Mouse (Mus musculus): ENCODE data around the gene Tdg.
A peak's percentile ranks its signal among the peaks of the same experiment; 100 is the strongest.
"Not testable (repeated sequence)": the region's sequence is repeated elsewhere in the genome, so short reads cannot be mapped to it uniquely, and the experiment has no call there.

The Tdg gene

DNA sequence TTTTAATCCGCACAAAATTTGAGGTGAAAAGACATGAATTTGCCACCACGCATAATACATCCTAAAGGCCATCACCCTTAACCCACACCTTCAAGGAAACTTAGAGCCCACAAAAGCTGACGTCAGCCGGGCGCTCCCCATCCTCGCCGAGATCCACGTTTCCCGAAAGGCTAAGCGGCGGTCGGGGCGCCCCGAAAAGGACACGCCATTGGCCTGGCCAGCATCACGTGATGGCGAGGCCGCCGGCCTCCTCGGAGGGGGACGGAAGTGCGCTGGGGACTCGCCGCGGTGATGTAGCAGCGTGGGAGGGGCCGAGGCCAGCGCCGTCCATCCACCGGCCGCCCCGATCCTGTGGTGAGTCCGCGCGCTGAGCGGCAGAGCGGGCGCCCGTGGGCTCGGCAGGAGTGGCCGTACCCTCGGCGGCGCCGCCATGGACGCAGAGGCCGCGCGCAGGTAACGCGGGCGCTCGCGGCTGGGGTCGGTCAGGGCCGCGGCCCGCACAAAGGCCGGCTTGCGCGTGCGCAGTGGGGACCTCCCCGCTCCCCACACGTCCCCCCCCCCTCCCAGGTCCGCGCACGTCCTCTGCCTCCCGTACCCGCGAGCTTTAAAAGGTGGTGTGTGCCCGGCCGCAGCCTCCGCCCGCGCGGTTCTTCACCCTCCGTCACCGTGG, at the start of gene Tdg:
Gene Tdg, plus strand, starts transcription at position 243 of the 670 bp plus-strand sequence.
- DNase-seq, result peak; percentile 90

DNA sequence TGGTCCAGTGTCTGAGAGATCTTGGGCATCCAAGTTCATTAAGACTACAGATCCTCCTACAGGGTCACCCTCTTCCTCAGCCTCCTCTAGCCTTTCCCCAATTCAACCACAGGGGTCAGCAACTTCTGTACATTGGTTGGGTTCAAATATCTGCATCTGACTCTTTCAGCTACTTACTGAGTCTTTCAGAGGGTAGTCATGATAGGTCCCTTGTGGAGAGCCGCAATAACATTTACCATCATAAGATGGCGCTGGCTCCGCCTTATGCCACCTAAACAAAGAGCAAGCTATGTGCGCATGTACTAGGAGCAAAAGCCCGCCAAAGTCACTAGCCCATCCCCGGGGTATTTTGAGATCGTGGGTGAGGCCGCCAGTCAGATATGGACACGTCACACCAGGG, 40.0 kb upstream of the Tdg start:
- not testable (repeated sequence) for DNase-seq

DNA sequence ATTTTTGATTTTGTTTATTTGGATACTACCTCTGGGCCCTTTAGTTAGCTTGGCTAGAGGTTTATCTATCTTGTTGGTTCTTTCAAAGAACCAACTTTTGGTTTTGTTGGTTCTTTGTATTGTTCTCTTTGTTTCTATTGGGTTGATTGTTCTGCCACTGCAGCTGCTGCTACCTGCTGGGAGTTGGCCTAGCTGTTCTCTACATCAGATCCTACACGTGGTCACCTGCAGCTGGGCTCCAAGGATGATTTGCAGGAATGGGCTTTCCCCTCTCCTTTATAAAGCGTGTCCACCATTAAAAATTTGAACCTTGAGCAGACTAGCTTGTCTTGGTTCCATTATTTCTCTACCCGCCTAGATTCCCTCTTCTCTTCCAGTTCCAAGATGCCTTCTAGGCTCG, 35.2 kb upstream of the Tdg start:
- not testable (repeated sequence) for DNase-seq

DNA sequence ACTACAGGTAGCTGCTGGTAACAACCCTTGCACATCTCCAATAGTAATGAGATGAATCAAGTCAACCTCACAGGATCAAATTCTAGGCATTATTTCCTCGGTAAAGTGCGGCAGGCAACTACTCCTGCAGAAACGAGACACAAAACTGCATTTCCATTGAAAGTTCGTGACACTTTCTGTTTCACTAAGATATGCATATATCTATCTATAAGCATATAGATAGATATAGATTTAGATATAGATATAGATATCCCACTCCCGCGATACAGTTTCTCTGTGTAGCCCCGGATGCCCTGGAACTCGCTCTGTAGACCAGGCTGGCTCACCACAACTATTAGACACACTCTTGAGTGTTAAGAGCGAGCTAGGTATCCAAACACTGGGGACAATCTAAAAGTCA, 7.4 kb upstream of the Tdg start:
- DNase-seq, result no peak

DNA sequence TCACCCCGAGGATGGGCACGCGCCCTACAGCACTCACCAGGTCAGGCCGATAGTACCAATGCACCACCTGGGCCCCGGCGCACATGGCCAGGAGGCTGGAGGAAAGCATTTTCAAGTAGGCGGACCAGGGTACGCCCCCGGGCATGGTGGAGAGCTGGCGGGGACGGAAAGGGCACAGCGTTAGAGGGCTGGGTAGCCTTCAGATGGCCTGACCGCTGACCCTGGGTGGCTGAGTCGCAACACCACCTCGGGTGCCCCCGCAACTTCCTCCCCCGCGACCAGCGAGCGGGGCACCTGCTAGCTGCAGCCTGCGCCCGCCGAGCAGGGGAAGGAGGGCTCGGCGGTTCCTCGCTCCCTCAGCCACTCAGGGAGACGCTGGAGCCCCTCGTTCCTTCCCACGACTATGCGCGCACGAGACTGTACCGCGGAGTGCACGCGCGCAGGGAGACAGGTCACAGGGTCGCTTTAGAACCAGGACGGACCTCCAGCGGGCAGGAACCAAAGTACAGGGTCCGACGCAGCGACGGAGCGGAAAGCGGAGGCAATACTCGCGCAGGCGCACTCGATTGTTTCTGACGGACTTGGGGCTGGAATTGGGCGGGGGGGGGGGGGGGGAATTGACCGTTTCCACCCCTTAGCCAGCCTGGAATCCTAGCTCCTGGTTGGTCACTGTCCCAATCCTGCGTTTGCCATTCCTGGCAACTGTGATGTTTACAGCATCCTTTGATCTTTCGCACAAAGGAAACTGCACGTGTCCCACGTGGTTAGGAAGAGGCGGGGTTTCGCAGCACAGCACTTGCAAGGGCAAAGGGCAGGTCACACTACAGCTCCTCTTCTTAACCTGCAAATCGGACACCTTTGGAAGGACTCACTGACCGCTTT, 6.7 kb upstream of the Tdg start, which contains the start of gene 1190007I07Rik:
Gene 1190007I07Rik, minus strand, starts transcription at position 558 of the 882 bp plus-strand sequence.
- DNase-seq, result peak; percentile 93

DNA sequence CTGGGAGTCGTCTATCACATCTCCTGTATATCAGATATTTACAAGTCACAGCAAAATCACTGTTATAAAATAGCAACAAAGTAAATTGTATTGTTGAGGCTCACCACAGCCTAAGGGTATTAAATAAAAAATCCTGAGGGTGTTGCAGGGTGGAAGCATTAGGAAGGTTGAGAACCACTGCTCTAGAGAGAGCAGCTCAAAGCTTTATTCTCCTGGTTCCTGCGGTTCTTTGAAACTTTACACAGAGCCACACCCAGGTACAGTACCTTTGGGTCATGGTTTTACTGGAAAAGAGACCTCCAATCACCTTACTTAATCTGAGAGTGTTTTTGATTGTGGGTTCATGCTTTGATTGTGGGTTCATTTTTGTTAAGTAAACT, 6.1 kb upstream of the Tdg start:
- DNase-seq, result not testable (repeated sequence)

DNA sequence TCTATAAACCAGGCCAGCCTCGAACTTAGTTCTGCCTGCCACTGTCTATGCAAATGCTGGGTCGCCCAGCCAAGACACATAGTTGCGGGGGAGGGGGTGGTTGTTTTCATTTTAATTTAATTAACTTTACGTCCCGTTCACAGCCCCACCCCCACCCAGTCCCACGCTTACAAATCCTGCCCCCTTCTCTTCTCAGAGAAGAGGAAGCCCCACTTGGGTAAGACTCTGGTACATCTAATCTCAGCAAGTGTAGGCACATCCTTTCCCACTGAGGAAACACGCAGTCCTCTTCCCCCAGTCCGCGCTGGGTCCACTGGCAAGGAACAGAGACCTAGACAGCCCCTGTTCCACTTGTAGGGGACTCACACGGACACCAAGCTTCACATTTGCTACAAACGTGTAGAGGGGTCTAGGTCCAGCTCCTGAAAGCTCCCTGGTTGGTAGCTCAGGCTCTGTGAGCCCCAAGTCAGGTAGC, 480 bp upstream of the Tdg start:
- no peak for DNase-seq

DNA sequence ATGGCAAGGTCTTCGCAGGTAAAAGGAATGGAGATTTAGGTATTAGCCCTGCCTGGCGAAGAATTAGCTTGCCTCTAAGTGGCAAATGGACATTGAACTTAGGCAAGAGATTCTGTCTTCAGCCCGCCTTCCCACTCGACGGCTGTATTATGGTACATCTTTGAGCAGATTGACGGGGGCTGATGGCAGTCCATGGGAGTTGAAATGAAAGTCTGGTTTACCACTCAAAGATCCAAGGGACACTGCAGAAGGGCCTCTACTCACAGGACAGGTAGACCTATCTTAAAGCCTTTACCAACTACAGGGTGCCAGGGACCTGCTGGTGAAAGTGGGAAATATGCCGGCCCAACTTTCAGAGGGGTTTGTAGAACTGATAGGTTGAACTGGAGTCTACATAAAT, 869 bp downstream of the Tdg start:
- DNase-seq, result no peak

DNA sequence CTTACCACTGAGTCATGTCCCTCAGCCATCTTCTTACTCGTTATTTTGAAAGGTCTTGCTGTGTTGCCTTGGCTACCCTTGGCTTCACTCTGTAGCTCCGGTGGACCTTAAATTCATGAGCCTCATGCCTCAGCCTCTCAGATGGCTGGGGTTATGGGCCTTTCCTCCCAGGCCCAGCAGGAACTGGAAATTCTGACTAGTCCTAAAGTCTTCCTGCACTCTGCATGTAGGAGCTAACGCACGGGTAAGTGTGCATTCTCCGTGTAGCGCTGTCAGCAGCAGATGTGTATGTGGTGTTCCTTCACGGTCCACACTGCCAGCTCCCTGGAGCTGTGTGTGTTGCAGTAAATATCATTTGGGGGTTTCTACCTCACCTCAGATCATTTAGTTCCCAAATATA, 1.5 kb downstream of the Tdg start:
- DNase-seq, result no peak

DNA sequence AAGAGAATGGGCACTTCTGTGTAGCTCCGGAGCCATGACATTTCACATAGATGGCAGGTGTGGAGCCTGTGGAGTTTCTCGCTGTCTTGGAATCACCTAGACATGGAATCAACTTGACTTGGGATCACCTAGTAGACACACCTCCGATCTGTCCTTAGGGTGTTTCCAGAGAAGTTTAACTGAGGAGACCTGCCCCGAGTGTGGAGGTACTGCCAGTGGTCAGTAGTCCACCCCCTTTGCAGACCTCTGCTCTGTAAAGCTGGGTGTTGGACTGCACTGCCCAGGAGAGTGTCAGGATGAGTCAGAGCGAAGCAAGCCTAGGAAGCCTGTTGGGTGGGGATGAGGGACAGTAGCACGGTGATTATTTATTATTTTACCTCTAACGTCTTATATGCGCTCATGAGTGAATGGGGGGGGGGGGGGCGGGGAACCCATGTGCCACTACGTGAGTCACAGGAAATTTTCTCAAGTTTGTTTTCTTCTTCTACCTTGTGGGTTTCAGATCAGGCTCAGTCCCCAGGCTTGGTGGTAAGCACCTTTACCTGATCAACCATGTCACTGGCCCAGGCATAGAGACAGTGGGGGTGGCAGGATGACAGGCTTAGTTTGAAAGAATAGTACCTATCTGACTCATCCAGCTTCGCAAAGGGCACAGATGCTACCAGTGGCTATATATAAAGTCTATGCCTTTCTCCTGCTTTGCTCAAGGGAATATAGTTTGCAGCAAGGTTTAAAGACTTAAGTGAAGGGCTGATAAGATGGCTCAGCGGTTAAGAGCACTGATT, 3.1 kb downstream of the Tdg start:
- DNase-seq, result no peak

DNA sequence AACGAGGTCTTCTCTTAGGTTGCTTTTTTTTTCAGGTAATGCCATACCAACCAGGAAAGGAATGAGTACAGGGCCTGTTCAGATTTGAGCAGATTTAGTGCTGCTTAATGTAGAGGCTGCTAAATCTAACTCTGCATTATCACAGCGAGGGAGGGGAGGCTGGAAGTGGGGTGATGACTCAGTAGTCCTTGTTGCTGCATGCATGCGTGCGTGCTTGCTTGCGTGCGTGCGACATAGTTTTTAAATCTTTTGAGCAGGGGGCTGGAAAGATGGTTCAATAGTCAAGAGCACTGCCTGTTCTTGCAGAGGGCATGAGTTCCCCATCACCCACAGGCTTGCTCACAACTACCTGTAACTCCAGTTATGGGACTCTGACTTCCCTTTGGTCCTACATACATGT, 4.7 kb downstream of the Tdg start:
- DNase-seq, result no peak

DNA sequence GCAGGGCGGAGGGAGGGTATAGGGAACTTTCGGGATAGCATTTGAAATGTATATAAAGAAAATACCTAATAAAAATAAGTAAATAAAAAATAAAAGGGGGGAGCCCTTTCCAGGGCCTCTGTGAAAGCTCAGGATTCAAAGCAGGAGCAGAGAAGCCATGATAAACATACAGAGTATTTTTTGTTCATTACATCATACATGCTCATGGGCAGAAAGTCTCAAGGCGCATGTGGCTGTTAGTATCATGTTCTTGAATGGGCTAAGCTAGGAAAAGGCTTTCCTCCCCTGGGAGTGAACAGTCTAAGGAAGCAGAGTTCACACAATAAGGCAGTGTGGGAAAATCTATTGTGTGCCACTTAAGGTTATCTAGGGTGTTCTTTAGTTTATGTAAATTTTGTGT, 6.7 kb downstream of the Tdg start:
- DNase-seq, result no peak

DNA sequence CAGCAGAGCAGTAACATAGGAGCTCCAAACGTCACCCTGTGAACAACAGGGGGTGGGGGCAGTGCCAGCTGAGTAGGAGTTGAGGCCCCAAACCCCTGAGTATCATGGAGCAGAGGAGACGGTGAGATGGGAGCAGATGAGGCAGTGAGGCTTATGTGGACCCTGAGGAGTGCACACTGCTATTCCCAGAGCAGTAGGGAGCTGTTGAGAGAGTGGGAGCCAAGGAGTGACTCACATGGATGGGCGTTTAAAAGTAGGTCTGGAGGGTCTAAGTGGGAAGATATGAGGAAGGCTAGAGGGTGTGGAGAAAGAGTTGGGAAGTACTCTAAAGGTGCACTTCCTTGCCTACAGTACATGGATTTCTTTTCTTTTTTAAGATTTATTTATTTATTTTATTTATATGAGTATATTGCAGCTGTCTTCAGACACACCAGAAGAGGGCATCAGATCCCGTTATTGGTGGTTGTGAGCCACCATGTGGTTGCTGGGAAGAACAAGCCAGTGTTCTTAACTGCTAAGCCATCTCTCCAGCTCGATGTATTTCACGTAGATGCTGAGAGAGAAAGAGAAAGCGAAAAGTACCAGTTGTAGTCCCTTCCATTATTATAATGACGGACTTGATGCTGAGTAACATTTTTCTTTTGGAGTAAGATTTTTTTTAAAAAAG, 9.5 kb downstream of the Tdg start:
- no peak for DNase-seq

DNA sequence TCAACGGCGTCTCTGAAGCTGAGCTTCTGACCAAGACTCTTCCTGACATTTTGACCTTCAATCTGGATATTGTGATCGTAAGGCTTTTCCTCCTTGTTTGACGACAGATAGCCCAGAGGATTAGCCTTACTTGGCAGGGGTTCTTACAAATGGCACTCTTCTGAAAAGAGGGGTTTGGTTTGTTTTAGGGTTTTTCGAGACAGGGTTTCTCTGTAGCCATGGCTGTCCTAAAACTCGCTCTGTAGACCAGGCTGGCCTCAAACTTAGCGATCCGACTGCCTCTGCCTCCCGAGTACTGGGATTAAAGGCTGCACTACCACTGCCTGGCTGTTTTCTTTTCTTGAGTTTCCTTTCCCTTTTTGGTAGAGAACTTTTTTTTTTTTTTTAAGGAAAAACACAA, 11.9 kb downstream of the Tdg start:
- no peak for DNase-seq

DNA sequence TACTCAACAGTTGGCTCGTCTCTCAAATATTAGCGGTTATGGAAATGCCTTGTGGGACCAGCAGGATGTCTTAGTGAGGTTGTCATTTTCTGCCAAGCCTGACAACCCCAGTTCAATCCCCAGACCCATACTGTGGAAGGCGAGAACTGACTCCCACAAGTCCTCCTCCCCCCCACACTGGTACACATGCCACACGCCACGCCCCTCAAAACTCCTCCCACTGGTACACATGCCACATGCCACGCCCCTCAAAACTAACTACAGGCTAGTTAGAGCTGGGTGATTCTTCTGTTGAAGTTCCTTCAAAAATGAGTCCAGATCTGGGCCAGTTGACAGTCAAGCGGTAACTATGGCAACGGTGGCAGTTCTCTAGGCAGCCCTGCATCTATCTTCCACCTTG, 16.5 kb downstream of the Tdg start:
- DNase-seq, result no peak

DNA sequence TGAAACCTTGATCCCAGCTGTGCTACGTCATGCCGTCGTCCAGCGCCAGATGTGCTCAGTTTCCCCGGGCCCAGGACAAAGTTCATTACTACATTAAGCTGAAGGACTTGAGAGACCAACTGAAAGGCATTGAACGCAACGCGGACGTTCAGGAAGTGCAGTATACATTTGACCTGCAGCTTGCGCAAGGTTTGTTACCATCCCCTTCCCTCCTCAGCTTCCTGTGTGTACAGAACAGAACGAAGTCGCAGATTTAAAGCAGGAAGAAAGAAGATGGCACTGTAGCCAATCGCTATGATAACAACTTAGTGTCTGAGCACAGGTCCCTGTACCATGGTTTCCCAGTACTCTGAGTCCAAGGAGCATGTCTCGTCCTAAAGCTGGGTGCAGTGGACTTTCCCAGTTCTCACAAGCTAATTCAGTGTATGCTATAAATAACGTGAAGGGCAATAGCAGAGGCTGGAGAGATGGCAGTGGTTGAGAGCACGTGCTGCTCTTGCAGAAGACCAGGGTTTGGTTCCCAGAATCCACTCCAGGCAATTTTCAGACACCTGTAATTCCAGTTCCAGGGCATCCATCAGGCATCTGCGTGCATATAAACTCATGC, 17.7 kb downstream of the Tdg start:
- DNase-seq, result no peak

DNA sequence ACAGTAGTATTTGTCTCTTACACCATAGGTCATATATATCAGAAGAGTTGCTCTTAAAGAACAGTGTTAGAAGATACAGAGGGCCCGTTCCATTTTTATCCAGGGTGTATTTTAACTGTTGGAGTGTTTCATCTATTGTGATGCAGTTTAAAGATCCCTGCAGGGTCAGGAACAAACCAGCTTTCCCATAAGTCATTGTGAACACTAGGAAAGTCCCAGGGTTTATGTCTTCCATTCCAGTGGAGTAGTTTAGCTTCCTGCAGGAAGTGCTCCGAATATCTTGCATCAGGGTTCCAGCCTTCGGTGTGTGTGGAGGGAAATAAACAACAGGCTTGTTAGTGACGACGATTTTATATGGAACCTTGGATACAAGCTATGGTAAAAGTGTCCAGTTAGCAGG, 21.6 kb downstream of the Tdg start:
- no peak for DNase-seq

DNA sequence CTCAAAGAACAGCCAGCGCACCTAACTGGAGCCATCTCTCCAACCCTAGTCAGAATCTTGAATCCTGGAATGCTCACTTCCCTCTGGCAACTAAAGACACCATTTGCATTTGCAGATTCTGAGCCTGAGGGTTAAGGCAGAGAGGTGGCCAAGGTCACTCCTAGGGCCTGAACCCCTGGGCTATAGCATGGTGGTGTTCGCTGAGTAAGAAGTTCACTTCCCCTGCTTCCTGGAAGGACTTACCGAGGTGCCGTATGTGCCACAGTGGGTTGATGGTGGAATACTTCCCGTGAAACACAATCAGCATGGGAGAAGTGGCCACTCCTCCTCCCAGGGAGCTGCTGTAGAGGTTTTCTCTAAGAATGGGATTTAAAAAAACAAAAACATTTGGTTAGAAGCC, 23.0 kb downstream of the Tdg start:
- no peak for DNase-seq

DNA sequence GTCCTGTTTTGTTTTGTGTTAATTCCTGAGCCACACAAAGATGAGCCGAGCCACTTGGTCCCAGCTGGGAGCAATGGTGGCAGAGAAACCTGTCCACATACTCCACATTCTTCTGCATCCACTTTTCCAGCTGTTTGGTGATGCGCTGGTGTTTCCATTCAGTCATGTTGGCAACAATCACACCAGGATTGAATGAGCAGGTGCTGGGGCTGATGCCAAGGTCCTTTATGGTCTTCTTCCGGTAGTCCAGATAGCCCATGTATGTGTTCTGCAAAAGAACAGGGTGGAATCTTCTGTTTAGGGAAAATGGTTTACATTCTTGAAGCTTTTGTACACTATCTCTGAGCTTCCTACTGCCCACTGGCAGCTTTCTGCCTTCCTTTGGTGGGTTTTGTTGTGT, 25.0 kb downstream of the Tdg start:
- no peak for DNase-seq

DNA sequence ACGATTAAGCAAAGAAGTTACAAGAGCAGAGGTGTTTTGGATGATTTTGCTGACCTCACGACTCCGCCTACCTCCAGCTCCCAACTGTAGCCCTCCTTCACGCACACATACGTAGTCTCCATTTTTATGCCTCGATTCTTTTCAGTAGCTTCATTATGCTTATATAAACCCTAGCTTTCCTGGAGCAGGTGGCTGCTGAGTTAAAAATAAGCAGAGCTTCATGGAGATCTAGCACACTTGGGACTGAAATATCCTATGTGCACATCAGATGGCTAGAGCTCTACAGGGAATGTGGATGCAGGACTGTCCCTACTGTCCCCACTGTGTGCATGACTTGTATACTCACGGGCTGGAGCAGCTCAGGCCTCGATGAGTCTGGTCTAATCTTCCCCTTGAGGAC, 32.2 kb downstream of the Tdg start:
- no peak for DNase-seq

DNA sequence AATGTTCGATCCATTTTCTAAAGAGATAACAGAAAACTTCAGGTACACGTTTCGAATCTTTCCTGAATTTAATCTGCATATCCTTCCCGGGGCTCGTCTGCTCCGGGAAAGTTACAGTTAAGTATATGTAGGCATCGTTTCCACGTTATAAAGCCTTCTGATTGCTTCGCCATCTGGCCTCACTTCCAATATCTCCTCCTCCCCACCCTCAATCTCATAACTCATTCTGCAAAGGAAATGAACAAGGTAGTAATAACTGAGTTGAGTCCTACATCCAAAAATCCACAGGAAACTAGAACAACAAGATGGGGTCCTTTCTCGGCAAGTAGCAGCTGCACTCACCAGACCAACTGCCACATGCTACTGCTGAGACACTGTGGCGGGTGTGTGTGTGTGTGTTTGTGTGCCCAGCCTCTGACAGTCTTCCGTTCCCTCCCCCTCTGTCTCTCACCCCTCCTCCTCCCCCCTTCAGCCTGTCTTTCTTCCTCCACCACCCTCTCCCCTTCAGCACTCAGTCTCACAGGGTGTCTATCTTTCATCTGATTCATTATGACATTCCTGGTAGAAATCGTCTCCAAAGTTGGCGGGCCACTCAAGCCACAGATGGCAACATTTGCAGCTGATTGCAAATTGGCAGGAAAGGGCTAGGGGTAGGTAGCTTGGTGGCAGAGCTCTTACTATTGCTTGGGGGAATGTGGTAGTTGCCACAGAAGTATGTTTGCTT, 32.8 kb downstream of the Tdg start:
- DNase-seq, result no peak

DNA sequence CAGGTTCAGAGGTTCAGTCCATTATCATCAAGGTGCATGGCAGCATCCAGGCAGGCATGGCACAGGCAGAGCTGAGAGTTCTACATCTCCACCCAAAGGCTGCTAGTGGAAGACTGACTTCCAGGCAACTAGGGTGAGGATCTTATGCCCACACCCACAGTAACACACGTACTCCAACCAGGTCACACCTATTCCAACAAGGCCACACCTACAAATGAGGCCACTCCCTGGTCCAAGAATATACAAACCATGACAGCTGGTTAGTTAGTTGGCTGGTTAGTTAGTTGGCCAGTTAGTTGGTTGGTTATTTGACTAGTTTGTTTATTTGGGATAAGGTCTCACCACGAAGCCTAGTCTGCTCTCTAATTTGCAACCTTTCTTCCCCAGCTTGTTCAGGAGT, 33.7 kb downstream of the Tdg start:
- no peak for DNase-seq
